Mouse (Mus musculus): ENCODE measurements around the gene Zfp697. TPM values are rescaled to one million over a fixed set of nuclear protein-coding genes. Genes with fewer than 3 reads are reported as not detected.
"Not testable (repeated sequence)": the region's sequence is repeated elsewhere in the genome, so short reads cannot be mapped to it uniquely, and the experiment has no call there.

The Zfp697 gene
- polyA plus RNA-seq, 1 experiment from 2014 or later: 7.4 TPM

- ATAC-seq: no peak
- 57% methylated on average over 5 of the region's 5 CpGs for WGBS
- H3K27me3 ChIP-seq (replicated peaks; ENCODE audit: control insufficient read depth, insufficient read depth, low read length): 0 out of 2 replicates have a peak, but pooled peaks cover 2% of the 10 kb centered on the region
- H3K4me3 ChIP-seq (ENCODE audit: low read length): no peak overlapping the region; the same call in 1 of the 2 replicates
- peak overlapping the region; percentile 98 for H3K4me2 ChIP-seq (ENCODE audit: low read depth, low read length)
- no peaks in the 10 kb centered on the region for H3K9me3 ChIP-seq (ENCODE audit: control insufficient read depth, low read length)
- 0 out of 2 replicates have a peak overlapping the region, but pooled peaks have one; percentile 72 for H3K9ac ChIP-seq (ENCODE audit: low read depth, low read length)
- H3K4me1 ChIP-seq (ENCODE audit: control insufficient read depth, insufficient read depth, low read length): peaks cover 18% of the 10 kb centered on the region
- H3K36me3 ChIP-seq (ENCODE audit: control insufficient read depth, insufficient read depth, low read length): no peaks in the 10 kb centered on the region; the same call in 1 of the 2 replicates
- no peak overlapping the region for H3K27ac ChIP-seq (ENCODE audit: low read length)
Observed at GRCm38 (mm10) chr3:98426749-98427148, 44.5 kb downstream of the Zfp697 start.

- no peak; the same call in 1 of the 2 replicates for ATAC-seq
- WGBS: 4% methylated on average over 23 of the region's 23 CpGs
Observed at GRCm38 (mm10) chr3:98427260-98427599, 45.0 kb downstream of the Zfp697 start.

DNA sequence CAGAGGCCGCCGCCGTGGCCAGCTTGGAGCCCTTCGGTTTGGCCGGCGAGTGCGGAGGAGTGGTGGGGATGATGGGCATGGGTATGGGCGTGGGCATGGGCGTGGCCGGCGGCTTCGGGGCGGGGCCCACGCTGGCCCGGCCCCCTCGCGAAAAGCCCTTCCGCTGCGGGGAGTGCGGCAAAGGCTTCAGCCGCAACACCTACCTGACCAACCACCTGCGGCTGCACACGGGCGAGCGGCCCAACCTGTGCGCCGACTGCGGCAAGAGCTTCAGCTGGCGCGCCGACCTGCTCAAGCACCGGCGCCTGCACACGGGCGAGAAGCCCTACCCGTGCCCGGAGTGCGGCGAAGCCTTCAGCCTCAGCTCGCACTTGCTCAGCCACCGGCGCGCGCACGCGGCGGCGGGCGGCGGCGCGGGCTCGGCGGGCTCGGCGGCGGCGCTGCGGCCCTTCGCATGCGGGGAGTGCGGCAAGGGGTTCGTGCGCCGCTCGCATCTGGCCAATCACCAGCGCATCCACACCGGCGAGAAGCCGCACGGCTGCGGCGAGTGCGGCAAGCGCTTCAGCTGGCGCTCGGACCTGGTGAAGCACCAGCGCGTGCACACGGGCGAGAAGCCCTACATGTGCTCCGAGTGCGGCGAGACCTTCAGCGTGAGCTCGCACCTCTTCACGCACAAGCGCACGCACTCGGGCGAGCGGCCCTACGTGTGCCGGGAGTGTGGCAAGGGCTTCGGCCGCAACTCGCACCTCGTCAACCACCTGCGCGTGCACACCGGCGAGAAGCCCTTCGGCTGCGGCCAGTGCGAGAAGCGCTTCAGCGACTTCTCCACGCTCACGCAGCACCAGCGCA is 45.6 kb downstream of the Zfp697 start:
- under 1% methylated on average over 106 of the region's 110 CpGs for WGBS
- 0 out of 2 replicates have a peak, but pooled peaks cover 2% of the 10 kb centered on the region for H3K27me3 ChIP-seq (replicated peaks; ENCODE audit: control insufficient read depth, insufficient read depth, low read length)
- ATAC-seq: peak; percentile 96
- H3K9ac ChIP-seq (ENCODE audit: low read depth, low read length): peak overlapping the region; percentile 72
- H3K36me3 ChIP-seq (ENCODE audit: control insufficient read depth, insufficient read depth, low read length): no peaks in the 10 kb centered on the region; the same call in 1 of the 2 replicates
- peak overlapping the region; percentile 98 for H3K4me2 ChIP-seq (ENCODE audit: low read depth, low read length)
- H3K4me1 ChIP-seq (ENCODE audit: control insufficient read depth, insufficient read depth, low read length): peaks cover 18% of the 10 kb centered on the region
- H3K4me3 ChIP-seq (ENCODE audit: low read length): peak overlapping the region; percentile 70
- H3K27ac ChIP-seq (ENCODE audit: low read length): no peak overlapping the region
- no peaks in the 10 kb centered on the region for H3K9me3 ChIP-seq (ENCODE audit: control insufficient read depth, low read length)

More at GRCm38 (mm10) chr3:98427260-98427599, 45.0 kb downstream of the Zfp697 start:
- H3K9me3 ChIP-seq (ENCODE audit: control insufficient read depth, low read length): no peaks in the 10 kb centered on the region
- no peak overlapping the region for H3K27ac ChIP-seq (ENCODE audit: low read length)
- 0 out of 2 replicates have a peak, but pooled peaks cover 2% of the 10 kb centered on the region for H3K27me3 ChIP-seq (replicated peaks; ENCODE audit: control insufficient read depth, insufficient read depth, low read length)
- H3K9ac ChIP-seq (ENCODE audit: low read depth, low read length): peak overlapping the region; percentile 72; the same call in 1 of the 2 replicates
- H3K4me1 ChIP-seq (ENCODE audit: control insufficient read depth, insufficient read depth, low read length): peaks cover 18% of the 10 kb centered on the region
- H3K4me3 ChIP-seq (ENCODE audit: low read length): peak overlapping the region; percentile 70
- peak overlapping the region; percentile 98 for H3K4me2 ChIP-seq (ENCODE audit: low read depth, low read length)
- no peaks in the 10 kb centered on the region; the same call in 1 of the 2 replicates for H3K36me3 ChIP-seq (ENCODE audit: control insufficient read depth, insufficient read depth, low read length)

DNA sequence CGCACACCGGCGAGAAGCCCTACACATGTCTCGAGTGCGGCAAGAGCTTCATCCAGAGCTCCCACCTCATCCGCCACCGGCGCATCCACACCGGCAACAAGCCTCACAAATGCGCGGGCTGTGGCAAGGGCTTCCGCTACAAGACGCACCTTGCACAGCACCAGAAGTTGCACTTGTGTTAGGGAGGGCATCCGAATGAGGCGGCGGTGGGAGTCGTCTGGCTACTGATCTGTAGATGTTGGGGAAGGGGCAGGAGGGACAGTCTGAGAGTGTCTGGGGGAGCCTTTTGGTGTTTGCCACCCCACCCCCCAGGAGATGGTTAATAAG is 46.2 kb downstream of the Zfp697 start:
- H3K27ac ChIP-seq (ENCODE audit: low read length): no peak overlapping the region

DNA sequence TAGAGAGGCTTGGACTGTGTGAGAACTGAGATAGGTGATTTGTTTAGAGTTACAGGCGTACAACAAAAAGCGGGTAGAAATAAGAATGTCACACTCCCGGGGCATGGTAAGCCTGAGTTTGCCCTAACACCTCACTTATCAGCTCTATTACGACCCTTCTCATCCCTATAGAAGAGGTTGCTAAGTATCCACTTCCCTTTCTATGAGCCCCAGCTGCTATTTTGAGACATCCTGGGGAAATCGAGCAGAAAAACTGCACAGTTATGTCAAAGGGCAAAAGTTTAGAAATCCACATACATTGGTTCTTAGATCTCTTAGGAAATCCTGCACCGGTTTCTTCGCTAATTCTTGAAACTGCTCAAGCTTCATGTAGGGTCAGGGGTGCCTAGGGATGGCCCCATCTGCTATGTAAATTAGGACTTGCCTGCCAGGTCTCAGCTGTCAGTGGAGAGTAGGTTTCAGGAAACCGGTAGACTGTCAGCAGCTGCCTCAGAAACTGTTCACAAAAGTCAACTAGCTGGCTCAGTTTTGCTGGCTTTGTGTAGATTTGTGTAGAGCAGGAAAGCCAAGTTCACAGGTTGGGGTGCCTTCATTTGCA is 46.8 kb downstream of the Zfp697 start:
- no peak overlapping the region for H3K4me3 ChIP-seq (ENCODE audit: low read length)

More for the DNA sequence above, 46.2 kb downstream of the Zfp697 start:
- ATAC-seq: peak; percentile 5; the same call in 1 of the 2 replicates
- Histone ChIP-seq H3K4me1 (ENCODE audit: control insufficient read depth, insufficient read depth, low read length) (peaks cover 18% of the 10 kb centered on the region), H3K27me3 (replicated peaks; ENCODE audit: control insufficient read depth, insufficient read depth, low read length) (0 out of 2 replicates have a peak, but pooled peaks cover 2% of the 10 kb centered on the region), H3K4me2 (ENCODE audit: low read depth, low read length) (peak overlapping the region; percentile 98), H3K9me3 (ENCODE audit: control insufficient read depth, low read length) (no peaks in the 10 kb centered on the region), H3K36me3 (ENCODE audit: control insufficient read depth, insufficient read depth, low read length) (no peaks in the 10 kb centered on the region; the same call in 1 of the 2 replicates), H3K4me3 (ENCODE audit: low read length) (peak overlapping the region; percentile 70), H3K9ac (ENCODE audit: low read depth, low read length) (peak overlapping the region; percentile 72)
- 11% methylated on average over 17 of the region's 17 CpGs for WGBS

GRCm38 (mm10) chr3:98434088-98434816 is 52.0 kb downstream of the Zfp697 start:
- 0 out of 2 replicates have a peak, but pooled peaks cover 2% of the 10 kb centered on the region for H3K27me3 ChIP-seq (replicated peaks; ENCODE audit: control insufficient read depth, insufficient read depth, low read length)
- no peaks in the 10 kb centered on the region for H3K4me1 ChIP-seq (ENCODE audit: control insufficient read depth, insufficient read depth, low read length)
- H3K27ac ChIP-seq (ENCODE audit: low read length): no peak overlapping the region
- WGBS: 14% methylated on average over 1 of the region's 1 CpGs
- H3K9me3 ChIP-seq (ENCODE audit: control insufficient read depth, low read length): no peaks in the 10 kb centered on the region
- no peaks in the 10 kb centered on the region for H3K36me3 ChIP-seq (ENCODE audit: control insufficient read depth, insufficient read depth, low read length)
- ATAC-seq: peak; percentile 88
- H3K4me3 ChIP-seq (ENCODE audit: low read length): no peak overlapping the region
- H3K9ac ChIP-seq (ENCODE audit: low read depth, low read length): no peak overlapping the region
- H3K4me2 ChIP-seq (ENCODE audit: low read depth, low read length): no peak overlapping the region

More for the DNA sequence above, 46.8 kb downstream of the Zfp697 start:
- no peak for ATAC-seq
- peak overlapping the region; percentile 98 for H3K4me2 ChIP-seq (ENCODE audit: low read depth, low read length)
- H3K36me3 ChIP-seq (ENCODE audit: control insufficient read depth, insufficient read depth, low read length): no peaks in the 10 kb centered on the region; the same call in 1 of the 2 replicates
- 58% methylated on average over 8 of the region's 8 CpGs for WGBS
- 0 out of 2 replicates have a peak, but pooled peaks cover 2% of the 10 kb centered on the region for H3K27me3 ChIP-seq (replicated peaks; ENCODE audit: control insufficient read depth, insufficient read depth, low read length)
- H3K9me3 ChIP-seq (ENCODE audit: control insufficient read depth, low read length): no peaks in the 10 kb centered on the region
- H3K27ac ChIP-seq (ENCODE audit: low read length): no peak overlapping the region
- H3K9ac ChIP-seq (ENCODE audit: low read depth, low read length): no peak overlapping the region
- peaks cover 18% of the 10 kb centered on the region for H3K4me1 ChIP-seq (ENCODE audit: control insufficient read depth, insufficient read depth, low read length)

- ATAC-seq: no peak
- H3K4me1 ChIP-seq (ENCODE audit: control insufficient read depth, insufficient read depth, low read length): no peaks in the 10 kb centered on the region
- no peaks in the 10 kb centered on the region for H3K27me3 ChIP-seq (replicated peaks; ENCODE audit: control insufficient read depth, insufficient read depth, low read length)
- no peak overlapping the region for H3K9ac ChIP-seq (ENCODE audit: low read depth, low read length)
- no peak overlapping the region for H3K27ac ChIP-seq (ENCODE audit: low read length)
- WGBS: 71% methylated on average over 1 of the region's 1 CpGs
- no peaks in the 10 kb centered on the region for H3K36me3 ChIP-seq (ENCODE audit: control insufficient read depth, insufficient read depth, low read length)
- H3K4me2 ChIP-seq (ENCODE audit: low read depth, low read length): no peak overlapping the region
- H3K4me3 ChIP-seq (ENCODE audit: low read length): no peak overlapping the region
- H3K9me3 ChIP-seq (ENCODE audit: control insufficient read depth, low read length): no peaks in the 10 kb centered on the region
Observed at GRCm38 (mm10) chr3:98435030-98435429, 52.8 kb downstream of the Zfp697 start.

DNA sequence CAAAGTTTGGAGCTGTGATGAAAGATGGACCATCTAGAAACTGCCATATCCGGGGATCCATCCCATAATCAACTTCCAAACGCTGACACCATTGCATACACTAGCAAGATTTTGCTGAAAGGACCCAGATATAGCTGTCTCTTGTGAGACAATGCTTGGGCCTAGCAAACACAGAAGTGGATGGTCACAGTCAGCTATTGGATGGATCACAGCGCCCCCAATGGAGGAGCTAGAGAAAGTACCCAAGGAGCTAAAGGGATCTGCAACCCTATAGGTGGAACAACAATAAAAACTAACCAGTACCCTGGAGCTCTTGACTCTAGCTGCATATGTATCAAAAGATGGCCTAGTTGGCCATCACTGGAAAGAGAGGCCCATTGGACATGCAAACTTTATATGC is 60.0 kb downstream of the Zfp697 start:
- H3K9me3 ChIP-seq (ENCODE audit: control insufficient read depth, low read length); ATAC-seq; H3K4me1 ChIP-seq (ENCODE audit: control insufficient read depth, insufficient read depth, low read length); H3K9ac ChIP-seq (ENCODE audit: low read depth, low read length); H3K4me3 ChIP-seq (ENCODE audit: low read length); H3K36me3 ChIP-seq (ENCODE audit: control insufficient read depth, insufficient read depth, low read length); H3K27ac ChIP-seq (ENCODE audit: low read length); H3K27me3 ChIP-seq (replicated peaks; ENCODE audit: control insufficient read depth, insufficient read depth, low read length); H3K4me2 ChIP-seq (ENCODE audit: low read depth, low read length): not testable (repeated sequence)
- 43% methylated on average over 3 of the region's 3 CpGs for WGBS
